Mouse (Mus musculus): Measurements from ENCODE around the gene Inhba.

GRCm38 (mm10) chr13:15995314-15995713 is 16.3 kb upstream of the Inhba start:
- TF ChIP-seq CTCF (IDR thresholded peaks at IDR 0.05; ENCODE audit: borderline replicate concordance, control insufficient read depth, extremely low read depth, insufficient read depth, low read length, poor library complexity) = no peak
- no peak for TF ChIP-seq POLR2A (IDR thresholded peaks at IDR 0.05; ENCODE audit: control insufficient read depth, extremely low read depth, insufficient read depth, low read length, poor library complexity)

Measured in thymus, adult 2 months (tissue).